Mouse (Mus musculus): ENCODE measurements around the gene Phc3. TPM values are rescaled to one million over a fixed set of nuclear protein-coding genes. Genes with fewer than 3 reads are reported as not detected.
A peak's percentile ranks its signal among the peaks of the same experiment; 100 is the strongest.

Phc3 gene
- total and polyA plus RNA-seq, 3 experiments, result 3.2 to 11.4 TPM; not detected in 1

- Histone ChIP-seq H3K79me2 (ENCODE audit: control insufficient read depth, insufficient read depth, low read length, poor library complexity) (no peaks in the 10 kb centered on the region), H3K27ac (ENCODE audit: control insufficient read depth, low read depth, low read length) (no peak overlapping the region), H3K36me3 (ENCODE audit: control insufficient read depth in 1 of 2, insufficient read depth in 2 of 2, low read length in 2 of 2) (peaks cover 4 to 15% of the 10 kb centered on the region in 2 experiments), H3K9me3 (replicated peaks; ENCODE audit: insufficient read depth, low read length) (no peaks in the 10 kb centered on the region), H3K27me3 (ENCODE audit: control insufficient read depth in 1 of 2, insufficient read depth in 2 of 2, low read length in 2 of 2) (no peaks in the 10 kb centered on the region), H3K9ac (ENCODE audit: control insufficient read depth, low read depth, low read length, poor library complexity, severe bottlenecking) (no peak overlapping the region), H3K4me1 (ENCODE audit: control insufficient read depth in 1 of 2, insufficient read depth in 2 of 2, low read length in 2 of 2) (no peaks in the 10 kb centered on the region), H3K4me3 (ENCODE audit: control insufficient read depth in 1 of 2, insufficient read depth in 1 of 2, low read depth in 2 of 2, low read length in 2 of 2) (no peak overlapping the region)
- DNase-seq (ENCODE audit: low read depth, low spot score), result peak; percentile 52
- TF ChIP-seq ZNF384 (IDR thresholded peaks at IDR 0.05; ENCODE audit: low read depth, low read length) (no peak), NRF1 (IDR thresholded peaks at IDR 0.05; ENCODE audit: insufficient read depth, low read depth, low read length, poor library complexity, severe bottlenecking) (no peak), E2F4 (IDR thresholded peaks at IDR 0.05; ENCODE audit: borderline replicate concordance, low read depth, low read length) (no peak), MAX (IDR thresholded peaks at IDR 0.05; ENCODE audit: low read length) (no peak), BHLHE40 (IDR thresholded peaks at IDR 0.05; ENCODE audit: borderline replicate concordance, low read depth, low read length) (no peak), TCF12 (IDR thresholded peaks at IDR 0.05; ENCODE audit: low read depth, low read length) (no peak), POLR2AphosphoS5 (IDR thresholded peaks at IDR 0.05; ENCODE audit: borderline replicate concordance, low read depth, low read length) (no peak)
Measured at GRCm38 (mm10) chr3:30951652-30952051, 17.6 kb downstream of the Phc3 start.

- Histone ChIP-seq H3K4me3 (ENCODE audit: control insufficient read depth in 1 of 2, insufficient read depth in 1 of 2, low read depth in 2 of 2, low read length in 2 of 2) (no peak overlapping the region), H3K27ac (ENCODE audit: control insufficient read depth, low read depth, low read length) (no peak overlapping the region), H3K79me2 (ENCODE audit: control insufficient read depth, insufficient read depth, low read length, poor library complexity) (no peaks in the 10 kb centered on the region), H3K9me3 (replicated peaks; ENCODE audit: insufficient read depth, low read length) (no peaks in the 10 kb centered on the region), H3K4me1 (ENCODE audit: control insufficient read depth in 1 of 2, insufficient read depth in 2 of 2, low read length in 2 of 2) (no peaks in the 10 kb centered on the region), H3K36me3 (ENCODE audit: control insufficient read depth in 1 of 2, insufficient read depth in 2 of 2, low read length in 2 of 2) (peaks cover 0 to 17% of the 10 kb centered on the region in 2 experiments; a peak in 2 of 4 replicates), H3K27me3 (ENCODE audit: control insufficient read depth in 1 of 2, insufficient read depth in 2 of 2, low read length in 2 of 2) (no peaks in the 10 kb centered on the region), H3K9ac (ENCODE audit: control insufficient read depth, low read depth, low read length, poor library complexity, severe bottlenecking) (no peak overlapping the region)
- TF ChIP-seq GABPA (IDR thresholded peaks at IDR 0.05; ENCODE audit: low read depth, low read length), result no peak
- no peak for TF ChIP-seq UBTF (IDR thresholded peaks at IDR 0.05; ENCODE audit: borderline replicate concordance, insufficient read depth, low read depth, low read length)
- TF ChIP-seq USF2 (IDR thresholded peaks at IDR 0.05; ENCODE audit: borderline replicate concordance in 1 of 2, insufficient read depth in 1 of 2, low read depth in 1 of 2, low read length in 2 of 2), result no peak
- TF ChIP-seq POLR2AphosphoS5 (IDR thresholded peaks at IDR 0.05; ENCODE audit: borderline replicate concordance, low read depth, low read length), result no peak
- TF ChIP-seq CTCF (IDR thresholded peaks at IDR 0.05 in 2 of 3, conservative IDR thresholded peaks at IDR 0.05 in 1 of 3; ENCODE audit: control insufficient read depth in 1 of 3, insufficient read depth in 1 of 3, low read depth in 2 of 3, low read length in 3 of 3, poor library complexity in 1 of 3, severe bottlenecking in 1 of 3), result no peak
- TF ChIP-seq NELFE (IDR thresholded peaks at IDR 0.05; ENCODE audit: low read depth, low read length), result no peak
- TF ChIP-seq MXI1 (IDR thresholded peaks at IDR 0.05; ENCODE audit: low read depth, low read length), result no peak
- no peak for TF ChIP-seq ZKSCAN1 (IDR thresholded peaks at IDR 0.05; ENCODE audit: low read depth, low read length)
- TF ChIP-seq MAZ (IDR thresholded peaks at IDR 0.05; ENCODE audit: low read depth, low read length), result no peak
- no peak for TF ChIP-seq KAT2A (conservative IDR thresholded peaks at IDR 0.05; ENCODE audit: low read depth, low read length)
- TF ChIP-seq ZC3H11A (IDR thresholded peaks at IDR 0.05; ENCODE audit: low read depth, low read length), result no peak
- TF ChIP-seq EP300 (IDR thresholded peaks at IDR 0.05; ENCODE audit: low read depth in 1 of 2, low read length in 2 of 2), result no peak
- TF ChIP-seq CHD2 (IDR thresholded peaks at IDR 0.05; ENCODE audit: low read length), result no peak
- no peak for TF ChIP-seq MYC (IDR thresholded peaks at IDR 0.05; ENCODE audit: low read depth, low read length)
- TF ChIP-seq RAD21 (IDR thresholded peaks at IDR 0.05; ENCODE audit: low read depth, low read length), result no peak
- TF ChIP-seq TCF12 (IDR thresholded peaks at IDR 0.05; ENCODE audit: low read depth, low read length), result no peak
- no peak for TF ChIP-seq TBP (IDR thresholded peaks at IDR 0.05; ENCODE audit: low read depth, low read length)
- DNase-seq (ENCODE audit: low read depth, low spot score), result no peak
Measured at GRCm38 (mm10) chr3:30934384-30934783, 34.8 kb downstream of the Phc3 start.
